Mouse (Mus musculus): Measurements from ENCODE around the gene Tmsb15a. TPM values are rescaled to one million over a fixed set of nuclear protein-coding genes. Genes with fewer than 3 reads are reported as not detected.

Tmsb15a gene
- polyA plus RNA-seq (2015; fragmentation: Nextera tagmentation; extraction: Ambion mirVana): 0.54 and 0.58 TPM in 2 replicates

DNA sequence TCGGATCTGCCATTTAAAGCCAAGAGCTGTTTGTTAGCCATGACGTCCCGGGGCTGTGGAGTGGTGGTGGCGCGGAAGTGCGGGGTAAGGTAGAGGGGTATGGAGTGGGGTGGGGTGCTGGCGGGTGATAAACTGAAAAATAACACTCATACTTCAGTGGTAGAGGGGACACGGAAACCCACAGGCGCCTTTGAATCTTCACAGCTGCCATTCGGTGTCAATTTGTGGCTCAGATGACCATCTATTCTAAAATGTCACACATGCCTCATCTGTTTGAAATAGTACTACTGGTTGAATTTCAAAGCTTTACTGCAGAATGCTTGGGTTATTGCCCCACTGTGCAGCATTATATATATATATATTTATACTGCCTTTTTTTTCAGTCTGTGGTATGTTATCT is at the start of gene Tmsb15a:
Tmsb15a (minus strand) TSS at position 101 of the 400 bp plus-strand sequence.

DNA sequence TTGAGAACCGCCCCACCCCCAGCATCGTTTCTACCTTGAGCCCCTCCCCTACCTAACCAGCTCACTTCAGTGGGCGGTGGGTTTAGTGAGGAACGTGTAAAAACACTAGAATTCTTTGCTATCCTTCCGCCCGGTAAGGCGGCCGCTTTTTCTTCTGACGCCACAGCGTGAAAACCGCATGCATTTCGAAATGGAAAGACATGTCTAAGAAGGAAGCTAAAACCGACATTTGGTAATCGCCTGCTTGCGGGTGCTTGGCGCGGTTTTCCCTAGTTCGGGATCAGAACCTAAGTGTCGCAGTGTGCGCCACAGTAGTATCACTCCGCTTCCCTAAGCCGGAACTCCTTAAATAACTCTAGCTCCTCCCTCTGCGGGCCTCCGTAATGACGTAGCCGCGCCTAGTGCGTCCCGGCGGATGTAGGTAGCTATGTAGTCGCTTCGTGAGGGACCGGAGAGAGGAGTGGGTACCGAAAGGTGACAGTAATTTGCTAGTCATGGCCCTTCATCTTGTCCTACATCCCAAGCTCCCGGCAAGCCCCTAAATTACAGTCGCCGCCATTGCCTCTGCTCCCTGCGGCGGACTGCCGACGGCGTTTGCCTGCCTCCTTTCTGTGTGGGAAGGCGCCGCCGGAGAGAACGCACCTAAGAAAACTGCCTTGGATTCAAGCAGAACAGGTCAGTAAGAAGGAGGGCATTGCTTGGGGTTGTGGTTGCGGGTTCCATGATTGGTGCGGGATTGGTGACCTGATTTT is 17.4 kb upstream of the Tmsb15a start, which contains the start of the genes Armcx5 and Gprasp1:
Armcx5 (plus strand) TSS at position 430 of the 752 bp plus-strand sequence.
Gprasp1 (plus strand) TSS at position 430 of the 752 bp plus-strand sequence.

DNA sequence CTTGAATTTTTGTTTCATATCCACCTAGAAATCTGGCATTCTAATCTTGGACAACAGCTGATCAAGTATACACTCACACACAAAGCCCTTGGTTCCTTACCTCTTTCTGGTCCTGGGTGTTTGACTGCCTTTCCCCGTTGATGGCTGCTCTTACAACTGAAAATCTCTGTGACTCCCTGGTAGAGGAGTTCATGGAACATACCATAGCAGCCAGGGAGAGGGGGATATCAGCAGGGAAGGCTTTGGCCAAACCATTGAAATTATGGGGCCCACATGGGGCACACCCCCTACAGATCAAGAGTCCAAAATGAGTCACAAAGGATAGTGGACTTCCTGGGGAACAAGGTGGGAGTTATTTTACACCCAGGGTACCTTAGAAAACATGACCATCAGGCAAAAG is 31.4 kb downstream of the Tmsb15a start, which contains the start of gene Tcp11x2:
Tcp11x2 (minus strand) TSS at position 158 of the 400 bp plus-strand sequence.

Other genes with a start within 250 kb of the Tmsb15a start
- not detected in 2 replicates for gene AV320801, start 230.7 kb downstream of the Tmsb15a start, polyA plus RNA-seq (2015; fragmentation: Nextera tagmentation; extraction: Ambion mirVana)
- gene Nxf7, start 126.5 kb downstream of the Tmsb15a start, polyA plus RNA-seq (2015; fragmentation: Nextera tagmentation; extraction: Ambion mirVana): not detected in 2 replicates
- gene Prame, start 97.6 kb downstream of the Tmsb15a start, polyA plus RNA-seq (2015; fragmentation: Nextera tagmentation; extraction: Ambion mirVana): not detected in 2 replicates
- gene Tcp11x2, start 31.5 kb downstream of the Tmsb15a start, polyA plus RNA-seq (2015; fragmentation: Nextera tagmentation; extraction: Ambion mirVana): not detected in 2 replicates
- 5.0 and 6.8 TPM in 2 replicates for gene Armcx5, start 17.5 kb upstream of the Tmsb15a start, polyA plus RNA-seq (2015; fragmentation: Nextera tagmentation; extraction: Ambion mirVana)
- 7.3 and 9.5 TPM in 2 replicates for gene Gprasp1, start 17.5 kb upstream of the Tmsb15a start, polyA plus RNA-seq (2015; fragmentation: Nextera tagmentation; extraction: Ambion mirVana)
- 9.2 and 12.7 TPM in 2 replicates for gene Bhlhb9, start 72.3 kb upstream of the Tmsb15a start, polyA plus RNA-seq (2015; fragmentation: Nextera tagmentation; extraction: Ambion mirVana)
- 2.6 and 3.5 TPM in 2 replicates for gene Gprasp2, start 113.8 kb upstream of the Tmsb15a start, polyA plus RNA-seq (2015; fragmentation: Nextera tagmentation; extraction: Ambion mirVana)

Measured in spleen, postnatal 0 days (tissue).